Mouse (Mus musculus): ENCODE measurements around the gene Rtn4rl1. TPM values are rescaled to one million over a fixed set of nuclear protein-coding genes. Genes with fewer than 3 reads are reported as not detected.
A peak's percentile ranks its signal among the peaks of the same experiment; 100 is the strongest.

The Rtn4rl1 gene
- total RNA-seq, 4 experiments from 2014 or later = 39.9 to 74.9 (median 58.7) TPM

DNA sequence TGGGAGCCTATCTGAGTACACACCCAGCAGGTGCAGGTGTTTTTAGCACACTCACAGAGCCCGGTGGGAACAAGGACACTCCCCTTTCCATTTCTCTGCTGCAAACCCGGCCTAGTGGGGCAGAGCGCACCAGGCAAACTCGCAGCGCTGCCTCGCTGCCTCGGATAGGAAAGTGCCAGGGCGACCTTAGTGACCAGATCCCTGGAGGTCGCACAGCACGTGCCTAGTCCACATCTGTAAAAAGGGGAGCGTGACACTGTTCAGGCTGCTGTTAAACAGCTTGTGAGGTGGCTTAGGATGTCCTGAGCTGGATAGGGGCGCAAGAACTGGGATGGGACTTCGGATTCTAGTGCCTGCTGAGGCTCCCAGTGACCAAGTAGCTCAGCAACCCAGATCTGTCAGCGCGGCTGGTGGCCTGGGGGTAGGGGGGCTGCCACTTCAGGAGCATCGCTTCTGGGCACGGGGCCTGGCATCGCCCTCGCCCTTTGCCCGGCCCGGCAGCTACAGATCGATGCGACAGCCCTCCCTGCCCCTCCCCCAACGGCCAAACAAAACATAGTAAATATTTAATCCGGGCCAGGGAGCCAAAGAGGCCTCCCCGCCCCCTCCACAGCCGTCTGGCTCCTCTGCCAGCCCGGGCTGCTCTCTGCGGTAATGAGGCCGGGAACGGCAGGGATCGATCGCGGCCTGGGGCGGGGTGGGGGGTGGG, 19.9 kb downstream of the Rtn4rl1 start:
- peak; percentile 34 for DNase-seq

DNA sequence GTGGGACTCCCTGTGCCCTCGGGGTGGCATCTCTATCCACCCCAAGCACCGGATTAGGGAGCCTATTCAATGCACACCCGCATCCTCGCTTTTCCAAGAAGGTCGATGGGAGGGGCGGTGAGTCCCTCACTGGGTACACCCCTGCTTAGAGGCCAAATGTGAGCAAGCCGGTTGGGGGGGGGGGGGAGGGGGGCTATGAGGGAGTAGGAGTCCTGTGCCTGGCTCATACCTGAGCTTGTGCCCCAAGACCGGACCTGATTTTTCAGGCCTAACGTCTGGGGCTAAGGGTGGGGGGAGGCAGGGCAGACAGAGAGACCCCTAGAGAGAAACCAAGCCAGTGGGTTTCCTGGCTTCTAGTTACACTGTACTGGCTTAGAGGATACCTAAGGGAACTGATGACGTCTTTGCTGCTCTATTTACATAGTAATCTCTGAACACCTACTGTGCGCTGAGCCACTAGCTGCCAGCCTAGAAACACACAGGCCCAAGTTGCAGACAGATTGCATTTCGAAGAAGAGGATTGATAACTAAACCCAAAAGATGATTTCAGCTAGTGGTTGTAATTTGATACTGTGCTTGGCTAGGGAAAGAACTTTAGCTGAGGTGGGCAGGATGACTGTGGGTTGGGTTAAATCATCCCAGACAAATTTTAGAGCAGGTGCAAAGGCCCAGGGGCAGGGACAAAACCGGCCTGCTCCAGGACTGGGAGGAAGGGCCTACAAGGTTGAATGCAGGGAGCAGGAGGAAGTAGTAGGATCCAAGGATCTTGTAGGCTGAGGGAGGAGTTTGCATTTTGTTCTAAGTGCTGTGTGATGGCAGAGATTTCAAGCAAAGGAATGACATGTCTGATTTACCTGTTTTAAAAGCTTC, 20.7 kb downstream of the Rtn4rl1 start:
- no peak for DNase-seq

GRCm38 (mm10) chr11:75220115-75220514, 26.5 kb downstream of the Rtn4rl1 start:
- DNase-seq = no peak

DNA sequence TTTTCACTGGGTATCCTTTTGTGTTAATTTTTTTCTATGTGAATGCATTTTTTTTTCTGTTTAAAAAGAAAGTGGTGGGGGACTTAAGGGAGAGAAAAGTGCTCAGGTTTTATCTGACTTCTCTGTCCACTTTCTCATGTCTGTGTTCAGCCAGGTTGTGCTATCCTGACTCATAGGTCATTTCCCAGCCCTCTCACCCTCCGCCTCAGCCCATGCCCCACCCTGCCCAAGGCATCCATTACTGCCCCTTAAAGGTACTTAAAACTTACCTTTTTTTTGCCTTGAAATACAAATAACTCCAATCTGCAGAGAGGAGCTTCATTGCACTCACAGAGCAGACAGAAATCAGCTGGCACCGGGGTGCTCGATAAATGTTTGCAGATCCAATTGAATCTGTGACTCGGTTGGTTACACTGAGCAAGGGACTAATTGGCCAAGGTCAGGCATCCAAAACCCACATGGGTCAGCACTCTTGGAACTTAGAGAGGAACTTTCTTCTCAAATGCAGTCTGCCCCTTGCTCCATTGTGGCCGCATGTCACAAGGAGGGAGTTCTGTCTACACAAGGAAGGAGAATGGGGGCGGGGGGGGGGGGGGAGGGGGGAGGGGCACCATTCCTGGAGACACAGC, 27.0 kb downstream of the Rtn4rl1 start:
- DNase-seq = no peak

DNA sequence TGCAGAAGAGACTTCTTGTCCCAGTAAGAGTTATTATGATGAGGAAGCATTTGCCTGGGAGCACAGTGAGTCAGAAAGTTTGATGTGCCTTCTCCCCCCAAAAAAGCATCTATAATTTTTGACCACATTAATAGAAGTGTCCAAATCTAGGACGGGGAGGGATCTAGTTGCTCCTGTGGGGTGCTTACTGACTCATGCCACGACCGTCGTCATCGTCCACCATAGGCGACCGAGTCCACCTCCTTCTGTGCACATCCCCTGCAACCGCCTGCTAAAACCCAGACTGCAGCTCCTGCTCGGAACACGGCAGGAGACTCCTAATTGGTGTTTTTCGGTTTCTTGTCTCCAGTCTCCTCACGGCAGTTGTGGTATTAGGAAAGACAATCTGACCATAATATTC, 30.5 kb downstream of the Rtn4rl1 start:
- DNase-seq = no peak

GRCm38 (mm10) chr11:75224835-75225234, 31.3 kb downstream of the Rtn4rl1 start:
- no peak for DNase-seq

DNA sequence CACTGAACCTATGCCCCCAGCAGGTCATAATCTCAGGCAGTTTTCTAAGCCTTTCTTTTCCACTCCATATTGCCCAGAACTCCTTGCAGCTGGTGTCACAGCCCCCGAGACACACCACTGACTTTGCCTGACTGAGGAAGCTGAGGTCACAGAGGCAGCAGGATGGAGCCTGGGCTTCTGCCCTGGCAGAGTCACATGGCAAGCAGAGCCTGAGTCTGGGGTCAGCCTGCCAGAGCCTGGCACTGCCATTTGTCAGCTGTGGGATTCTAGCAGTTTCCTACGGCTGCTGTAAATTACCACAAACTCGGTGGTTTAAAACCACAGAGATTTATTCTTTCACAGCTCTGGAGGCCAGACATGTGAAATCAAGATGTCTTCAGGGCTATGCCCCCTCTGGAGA, 34.0 kb downstream of the Rtn4rl1 start:
- no peak for DNase-seq

GRCm38 (mm10) chr11:75229289-75229688, 35.7 kb downstream of the Rtn4rl1 start:
- DNase-seq = no peak

DNA sequence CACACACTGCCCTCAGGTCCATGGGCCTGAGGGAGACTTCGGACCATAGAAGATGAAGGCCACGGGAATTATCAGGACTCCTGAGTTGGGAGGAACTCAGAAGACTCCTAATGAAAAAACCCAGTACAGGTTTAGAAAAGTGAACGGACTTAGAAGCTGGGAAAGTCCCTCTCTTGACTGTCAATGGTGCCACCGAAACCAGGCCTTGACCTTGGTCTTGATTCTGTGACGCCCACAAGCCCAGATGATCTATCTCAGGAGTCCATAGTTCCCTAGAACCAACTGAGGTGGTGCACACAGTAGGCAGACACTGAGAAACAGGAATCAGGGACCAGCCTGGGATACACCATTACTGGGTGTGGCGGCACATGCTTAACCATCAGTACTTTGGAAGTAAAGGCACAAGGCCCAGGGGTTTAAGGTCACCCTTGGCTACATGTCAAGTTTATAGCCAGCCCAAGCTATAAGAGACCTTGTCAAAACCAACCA, 36.7 kb downstream of the Rtn4rl1 start:
- DNase-seq = no peak

DNA sequence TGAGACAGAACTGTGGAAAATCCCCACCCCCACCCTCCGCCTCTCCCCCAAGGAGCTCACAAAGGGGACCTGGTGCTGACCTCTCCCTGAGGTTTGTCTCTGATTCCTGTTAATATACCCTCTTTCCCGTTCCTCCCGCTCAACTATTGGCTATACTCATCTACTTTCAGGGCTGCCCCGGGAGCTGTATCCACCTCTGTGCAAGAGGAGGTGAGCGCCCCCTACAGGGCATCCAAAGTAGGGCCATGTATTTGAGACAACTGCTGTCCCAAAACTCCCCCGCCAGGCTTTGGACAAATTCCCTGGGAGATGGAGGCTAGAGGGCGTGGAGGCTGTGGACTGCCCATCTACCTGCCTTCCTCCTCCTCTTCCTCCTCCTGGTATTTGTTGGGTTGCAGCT, 38.2 kb downstream of the Rtn4rl1 start:
- peak; percentile 71 for DNase-seq

- peak; percentile 74 for DNase-seq
These were observed 38.9 kb downstream of the Rtn4rl1 start for GRCm38 (mm10) chr11:75232434-75232833.

- no peak for DNase-seq
These were observed 41.2 kb downstream of the Rtn4rl1 start for GRCm38 (mm10) chr11:75234745-75235144.

- no peak for DNase-seq
These were observed 46.8 kb downstream of the Rtn4rl1 start for GRCm38 (mm10) chr11:75240158-75240934.

DNA sequence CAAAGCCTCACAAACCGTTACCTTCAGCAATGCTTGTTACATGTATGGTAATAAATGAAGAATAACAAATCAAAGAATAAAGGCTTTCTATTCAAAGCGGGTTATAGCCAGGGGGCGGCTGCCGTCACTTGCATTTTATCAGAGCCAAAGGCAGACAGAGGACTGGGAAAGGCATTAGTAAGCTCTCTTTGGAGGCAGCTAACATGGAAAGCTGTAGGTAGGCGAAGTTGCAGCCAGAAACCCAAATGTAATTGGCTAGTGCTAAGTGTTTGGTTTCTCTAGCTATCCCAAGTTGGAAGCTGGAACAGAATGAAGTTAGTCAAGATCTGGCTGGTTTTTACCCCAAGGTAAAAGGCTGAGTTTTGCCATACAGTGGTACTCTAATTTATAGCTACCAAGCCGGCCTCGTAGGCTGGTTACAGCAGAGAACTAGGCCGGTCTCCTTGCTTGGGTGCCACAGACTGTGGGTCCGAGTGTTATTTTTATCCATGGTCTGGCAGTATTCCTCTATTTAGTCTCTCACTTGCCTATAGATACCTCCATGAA, 49.2 kb downstream of the Rtn4rl1 start:
- DNase-seq = no peak

GRCm38 (mm10) chr11:75244368-75245275, 51.0 kb downstream of the Rtn4rl1 start:
- no peak for DNase-seq

DNA sequence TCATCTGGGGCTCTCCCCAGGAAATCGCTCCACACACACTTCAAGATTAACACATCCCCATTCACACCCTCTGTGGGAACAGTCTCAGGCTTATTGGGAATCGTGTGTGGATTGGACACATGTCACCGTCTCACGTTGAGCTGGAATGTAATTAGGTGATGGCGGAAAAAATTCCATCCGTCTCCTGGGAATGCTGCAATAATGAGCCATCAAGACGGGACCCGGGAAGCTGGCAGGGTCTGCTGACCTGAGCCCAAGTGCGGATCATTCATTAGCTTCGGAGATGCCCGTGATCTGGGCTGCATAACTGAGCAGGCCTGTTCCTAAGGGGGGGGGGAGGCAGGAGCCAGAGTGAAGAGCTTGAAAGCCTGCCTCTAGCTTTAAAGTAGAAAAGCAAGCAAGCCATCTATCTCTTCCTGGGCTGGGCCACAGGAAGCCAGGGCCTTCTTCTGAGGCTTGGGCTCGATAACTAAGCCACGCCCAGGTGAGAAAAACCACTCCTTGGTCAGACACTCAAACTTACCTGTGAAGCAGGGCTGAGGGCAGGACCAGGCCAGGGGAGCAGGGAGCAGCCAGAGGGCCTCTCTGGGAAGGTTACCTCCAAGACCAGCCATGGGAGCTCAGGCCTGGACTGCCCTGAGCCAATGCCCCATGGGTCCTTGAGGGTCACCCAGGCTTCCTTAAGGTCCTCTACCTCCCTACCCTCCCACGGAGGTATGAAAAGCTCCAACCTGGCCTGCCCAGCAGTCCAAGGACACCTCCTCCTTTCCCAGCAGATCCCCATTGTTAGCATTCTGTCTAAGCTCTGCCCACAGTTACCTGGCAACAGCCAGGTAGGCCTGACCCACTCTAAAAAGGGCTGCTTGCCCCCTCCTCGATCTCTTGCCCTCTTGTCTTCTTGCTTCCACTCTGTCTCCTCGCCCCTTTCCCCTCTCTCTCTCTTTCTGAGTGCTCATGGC, 52.1 kb downstream of the Rtn4rl1 start:
- no peak for DNase-seq

DNA sequence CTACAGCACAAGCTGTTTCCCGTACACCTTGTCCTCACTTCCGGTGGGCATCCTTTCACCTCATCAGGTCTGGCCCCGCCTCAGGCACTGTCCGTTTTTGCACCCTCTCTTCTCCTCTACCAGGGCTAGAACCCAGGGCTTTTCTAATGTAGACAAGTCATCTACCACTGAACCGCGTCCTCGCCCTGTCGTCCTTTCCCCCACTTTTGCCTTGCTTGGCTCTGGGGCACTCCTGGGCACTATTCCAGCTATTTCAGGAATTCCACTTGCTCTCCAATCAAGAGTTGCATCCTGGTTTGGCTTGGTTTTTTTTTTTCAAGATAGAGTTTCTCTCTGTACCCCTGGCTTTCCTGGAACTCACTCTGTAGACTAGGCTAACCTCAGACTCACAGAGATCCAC, 53.0 kb downstream of the Rtn4rl1 start:
- peak; percentile 63 for DNase-seq

GRCm38 (mm10) chr11:75247137-75247730, 53.7 kb downstream of the Rtn4rl1 start:
- DNase-seq = no peak

DNA sequence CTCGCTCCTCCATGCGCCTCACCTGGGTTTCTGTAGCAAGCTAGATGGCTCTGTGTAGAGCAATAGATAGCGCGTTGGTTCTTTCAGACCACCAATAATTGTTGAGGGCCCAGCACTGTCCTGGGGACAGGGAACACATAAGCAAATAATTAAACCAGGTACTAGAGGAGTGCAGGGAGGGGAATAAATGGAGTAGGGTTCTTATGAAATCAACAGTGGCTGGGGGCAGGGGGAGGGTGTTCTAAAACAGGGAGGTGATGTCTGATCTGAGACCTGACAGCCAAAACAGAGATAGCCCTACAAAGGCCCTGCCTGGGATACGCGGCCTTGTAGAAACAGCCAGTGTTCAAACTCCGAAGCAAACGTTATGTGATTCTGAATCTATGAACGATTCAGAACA, 56.0 kb downstream of the Rtn4rl1 start:
- no peak for DNase-seq

All from adrenal gland, adult 8-10 months (tissue).